Mouse (Mus musculus) neural tube, embryonic 13.5 days (tissue): ENCODE data around the gene Unc5cl. TPM values are rescaled to one million over a fixed set of nuclear protein-coding genes. Genes with fewer than 3 reads are reported as not detected.

Source experiments
- ATAC-seq: fragments of 200-750 bp; cut with Nextera tagmentation; 2 replicates; pipeline ENCODE4 v1.8.0; 2017; ENCODE audit warnings: low read depth, mild to moderate bottlenecking, moderate TSS enrichment, moderate library complexity
- H3K27ac ChIP-seq: fragments of 300-500 bp; sonication (generic); replicated peaks from 2 replicates; pipeline ENCODE4 v1.5.1; 2015; ENCODE audit warnings: moderate library complexity, mild to moderate bottlenecking, inconsistent platforms
- H3K27me3 ChIP-seq: fragments of 300-500 bp; sonication (generic); 2 replicates; pipeline ENCODE4 v1.6.1; 2015; ENCODE audit warnings: mild to moderate bottlenecking, inconsistent platforms
- H3K36me3 ChIP-seq: fragments of 300-500 bp; sonication (generic); 2 replicates; pipeline ENCODE4 v1.6.1; 2015; ENCODE audit warnings: mild to moderate bottlenecking, inconsistent platforms
- H3K4me1 ChIP-seq: fragments of 300-500 bp; sonication (generic); replicated peaks from 2 replicates; pipeline ENCODE4 v1.6.1; 2015; ENCODE audit warnings: inconsistent platforms
- H3K4me2 ChIP-seq: fragments of 300-500 bp; sonication (generic); 2 replicates; pipeline ENCODE4 v1.6.1; 2015; ENCODE audit warnings: inconsistent platforms, mild to moderate bottlenecking, moderate library complexity
- H3K4me3 ChIP-seq: fragments of 300-500 bp; sonication (generic); 2 replicates; pipeline ENCODE4 v1.5.1; 2015; ENCODE audit warnings: mild to moderate bottlenecking, inconsistent platforms
- H3K9ac ChIP-seq: fragments of 300-500 bp; sonication (generic); 2 replicates; pipeline ENCODE4 v1.6.1; 2015; ENCODE audit warnings: moderate library complexity, mild to moderate bottlenecking, inconsistent platforms
- H3K9me3 ChIP-seq: fragments of 300-500 bp; sonication (generic); 2 replicates; pipeline ENCODE4 v1.6.1; 2016; ENCODE audit warnings: inconsistent platforms
- WGBS: fragments of 180-500 bp; shearing (Covaris S2); methylation state at CpG from one replicate; pipeline ENCODE4 v1.1.7; 2015; 5-methylcytosine and 5-hydroxymethylcytosine counted together
- polyA plus RNA-seq: library from polyadenylated mRNA; unstranded; fragments of >200 nt; fragmentation: Nextera tagmentation; extraction: Ambion mirVana; gene quantifications from 2 replicates; pipeline ENCODE4 v1.2.1, GENCODE M21; 2015

Unc5cl gene
- polyA plus RNA-seq, result 0.17 and 0.18 TPM in 2 replicates

DNA sequence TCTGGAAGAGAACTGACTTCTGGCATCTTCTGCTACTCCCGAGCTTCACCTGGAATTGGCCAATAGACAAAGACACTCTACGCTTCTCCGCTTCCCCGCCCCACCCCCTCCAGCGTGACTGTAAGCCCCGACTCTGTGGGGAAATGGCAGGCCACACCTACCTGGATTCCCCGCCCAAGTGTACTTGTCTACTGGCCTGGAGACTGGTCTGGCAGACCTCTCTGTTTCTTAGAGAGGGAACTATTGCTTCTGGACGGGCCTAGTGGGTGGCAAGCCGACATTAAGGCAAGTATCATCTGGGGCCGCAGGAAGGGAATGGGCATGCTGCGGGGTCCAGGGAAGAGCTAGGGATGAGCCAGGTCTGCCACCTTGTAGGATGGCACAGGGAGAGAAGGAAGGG lies at the start of gene Unc5cl:
Gene Unc5cl (plus strand): TSS at position 214 of the 400 bp plus-strand sequence.
- Histone ChIP-seq H3K4me2 (no peak within 1 kb of the TSS), H3K9me3 (no peaks in the 10 kb centered on the region), H3K4me3 (no peak within 1 kb of the TSS), H3K36me3 (no peaks in the 10 kb centered on the region), H3K27me3 (no peaks in the 10 kb centered on the region), H3K9ac (no peak within 1 kb of the TSS), H3K4me1 (0 out of 2 replicates have a peak, but pooled peaks cover 8% of the 10 kb centered on the region), H3K27ac (no peak within 1 kb of the TSS)
- ATAC-seq, result no peak
- WGBS, result 64% methylated on average over 11 of the region's 11 CpGs

DNA sequence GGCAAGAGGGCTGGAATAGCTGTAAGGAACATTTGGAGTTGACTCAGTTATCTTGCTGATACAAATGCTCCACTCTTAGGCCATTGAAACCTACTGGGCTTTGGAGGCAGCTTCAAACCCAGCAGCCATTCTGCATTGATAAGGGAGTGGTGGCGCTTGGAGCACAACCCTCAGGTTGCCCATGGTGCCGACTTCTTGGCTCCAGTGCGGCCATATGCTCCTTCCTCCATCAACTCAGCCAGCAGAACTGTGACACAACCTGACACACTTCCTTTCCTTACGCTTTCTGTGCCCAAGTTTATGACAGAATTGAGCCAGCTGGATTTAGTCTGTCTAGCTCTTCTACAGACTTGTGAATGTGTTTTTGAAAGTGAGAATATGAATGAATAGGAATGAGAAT lies 47.5 kb upstream of the Unc5cl start:
- no peak overlapping the region for H3K4me3 ChIP-seq
- peak overlapping the region; percentile 73 for H3K4me2 ChIP-seq
- no peaks in the 10 kb centered on the region for H3K36me3 ChIP-seq
- no peak for ATAC-seq
- whole genome bisulfite sequencing, result 88% methylated on average over 4 of the region's 4 CpGs
- H3K9me3 ChIP-seq, result no peaks in the 10 kb centered on the region
- no peak overlapping the region for H3K27ac ChIP-seq
- peaks cover 34% of the 10 kb centered on the region for H3K4me1 ChIP-seq
- H3K9ac ChIP-seq, result peak overlapping the region; percentile 99
- no peaks in the 10 kb centered on the region for H3K27me3 ChIP-seq

DNA sequence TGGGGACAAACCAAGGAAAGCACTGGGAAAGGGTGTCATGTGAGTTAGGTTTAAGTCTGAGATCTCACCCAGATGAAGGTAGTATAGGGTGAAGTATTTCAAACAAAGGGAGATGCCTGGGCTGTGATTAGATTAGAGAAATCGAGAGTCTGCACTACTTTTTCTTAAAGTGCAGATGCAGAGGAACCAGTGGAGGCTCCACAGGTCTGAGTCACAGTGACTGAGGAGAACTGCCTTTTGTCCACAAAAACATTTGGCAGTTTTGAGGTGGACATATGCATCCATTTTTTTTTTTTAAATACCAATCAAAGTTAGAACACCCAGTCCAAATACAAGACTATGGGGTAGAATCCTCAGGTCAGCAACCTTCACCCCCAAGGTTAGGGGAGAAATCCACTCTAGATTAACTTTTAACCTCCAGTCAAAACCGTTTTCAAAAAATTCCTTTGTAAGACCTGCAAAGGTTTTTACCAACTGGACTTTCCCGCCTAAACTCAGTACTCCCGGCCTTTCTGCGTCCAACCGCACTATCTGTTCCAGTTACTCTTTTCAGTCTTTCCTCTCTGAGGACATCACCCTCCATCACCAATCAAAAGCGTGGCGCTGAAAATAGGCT lies 46.7 kb upstream of the Unc5cl start:
- peaks cover 4% of the 10 kb centered on the region; the same call in 1 of the 2 replicates for H3K36me3 ChIP-seq
- H3K4me2 ChIP-seq, result peak overlapping the region; percentile 73
- peaks cover 35% of the 10 kb centered on the region for H3K4me1 ChIP-seq
- H3K27me3 ChIP-seq, result no peaks in the 10 kb centered on the region
- ATAC-seq, result no peak
- H3K27ac ChIP-seq, result peak overlapping the region; percentile 100
- H3K9me3 ChIP-seq, result no peaks in the 10 kb centered on the region
- H3K9ac ChIP-seq, result peak overlapping the region; percentile 99
- H3K4me3 ChIP-seq, result peak overlapping the region; percentile 87
- WGBS, result 14% methylated on average over 8 of the region's 8 CpGs

DNA sequence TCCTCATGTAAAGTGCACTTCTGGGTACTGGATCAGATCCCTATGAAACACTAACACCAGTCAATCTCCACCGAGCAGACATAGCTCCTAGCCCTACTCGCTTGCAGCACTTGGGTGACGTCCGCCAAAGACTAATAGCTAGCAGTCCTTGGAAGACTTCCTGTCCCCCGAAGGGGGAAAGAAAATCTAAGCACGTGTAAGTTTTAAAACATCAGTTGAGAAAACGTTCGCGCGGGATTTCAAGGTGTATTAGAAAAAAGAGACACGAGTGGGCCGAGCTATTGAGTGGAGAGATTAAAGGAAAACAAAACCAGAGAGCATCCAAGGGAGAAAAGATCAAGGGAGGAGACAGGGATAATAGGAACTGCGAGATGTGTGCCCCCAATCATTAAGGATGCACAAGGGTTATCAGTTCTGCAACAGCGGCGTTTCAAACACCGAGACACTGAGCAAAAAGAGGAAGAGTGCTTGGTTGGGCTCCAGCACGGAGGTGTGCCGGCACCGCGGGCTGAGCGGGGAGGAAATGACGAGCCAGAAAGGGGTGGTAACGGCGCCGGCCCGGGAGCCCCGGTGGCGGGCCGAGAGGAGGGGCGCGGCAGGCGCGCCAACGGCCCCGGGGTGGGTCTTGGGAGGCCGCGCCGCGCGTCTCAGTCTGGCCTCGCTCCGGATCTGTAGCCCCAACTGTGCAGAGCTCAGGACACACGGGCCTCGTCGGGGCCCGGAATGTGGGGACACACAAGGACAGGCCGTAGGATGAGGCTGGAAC lies 46.0 kb upstream of the Unc5cl start:
- under 1% methylated on average over 47 of the region's 47 CpGs for WGBS
- Histone ChIP-seq H3K4me3 (peak overlapping the region; percentile 87), H3K9ac (peak overlapping the region; percentile 99), H3K36me3 (peaks cover 4% of the 10 kb centered on the region; the same call in 1 of the 2 replicates), H3K27me3 (no peaks in the 10 kb centered on the region), H3K9me3 (no peaks in the 10 kb centered on the region), H3K4me2 (peak overlapping the region; percentile 73), H3K27ac (peak overlapping the region; percentile 100), H3K4me1 (peaks cover 35% of the 10 kb centered on the region)
- peak; percentile 52 for ATAC-seq

DNA sequence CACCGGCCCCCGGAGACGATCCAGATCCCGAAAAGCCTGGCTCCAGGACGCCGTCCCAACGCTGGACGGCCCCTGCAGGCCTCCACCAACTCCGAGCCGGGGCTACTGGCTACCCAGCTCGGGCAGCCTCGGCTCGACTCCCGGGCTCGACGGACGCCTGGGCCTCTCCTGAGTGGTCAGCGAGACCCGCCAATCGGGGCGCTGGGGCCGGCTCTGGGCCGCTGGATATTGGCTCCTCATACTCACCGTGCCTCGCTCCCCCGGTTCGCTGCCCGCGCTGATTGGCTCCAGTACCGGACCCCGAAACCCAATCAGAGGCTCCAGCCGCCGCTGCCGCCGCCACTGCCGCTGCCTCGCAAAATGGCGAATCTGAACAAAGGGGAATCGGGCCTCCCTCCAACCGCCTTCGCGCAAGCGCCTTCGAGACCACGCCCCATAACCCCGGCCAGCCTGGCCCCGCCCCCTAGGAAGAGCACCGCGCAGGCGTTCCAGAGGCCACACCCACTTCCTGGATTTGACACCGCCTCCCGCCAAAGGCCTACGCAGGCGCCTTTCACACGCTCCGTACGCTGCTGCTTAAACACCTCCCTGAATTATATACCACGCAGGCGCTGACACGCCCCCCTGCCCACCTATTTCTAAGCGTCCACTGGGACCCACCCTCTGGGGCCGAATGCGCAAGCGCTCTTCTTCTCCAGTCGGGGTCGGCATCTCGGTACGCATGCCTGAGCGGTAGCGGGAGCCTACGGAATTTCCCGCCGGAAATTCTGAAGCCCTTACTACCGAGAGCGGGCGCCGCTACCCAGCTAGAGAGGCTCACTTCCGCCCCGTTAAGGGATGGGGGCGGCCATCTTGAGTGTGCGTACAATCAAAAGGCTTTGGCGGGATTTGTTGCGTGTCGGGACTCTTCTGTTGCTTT lies 45.1 kb upstream of the Unc5cl start, which contains the start of the genes Nfya and Oard1:
Gene Nfya (minus strand): TSS at position 527 of the 919 bp plus-strand sequence.
Gene Oard1 (plus strand): TSS at position 635 of the 919 bp plus-strand sequence.
- no peaks in the 10 kb centered on the region for H3K9me3 ChIP-seq
- H3K27me3 ChIP-seq, result no peaks in the 10 kb centered on the region
- H3K4me1 ChIP-seq, result peaks cover 35% of the 10 kb centered on the region
- peak within 1 kb of the TSS; percentile 100 for H3K27ac ChIP-seq
- peak within 1 kb of the TSS; percentile 87 for H3K4me3 ChIP-seq
- H3K4me2 ChIP-seq, result peak within 1 kb of the TSS; percentile 73
- ATAC-seq, result peak; percentile 97
- peak within 1 kb of the TSS; percentile 99 for H3K9ac ChIP-seq
- peaks cover 9% of the 10 kb centered on the region for H3K36me3 ChIP-seq
- WGBS, result under 1% methylated on average over 84 of the region's 84 CpGs

DNA sequence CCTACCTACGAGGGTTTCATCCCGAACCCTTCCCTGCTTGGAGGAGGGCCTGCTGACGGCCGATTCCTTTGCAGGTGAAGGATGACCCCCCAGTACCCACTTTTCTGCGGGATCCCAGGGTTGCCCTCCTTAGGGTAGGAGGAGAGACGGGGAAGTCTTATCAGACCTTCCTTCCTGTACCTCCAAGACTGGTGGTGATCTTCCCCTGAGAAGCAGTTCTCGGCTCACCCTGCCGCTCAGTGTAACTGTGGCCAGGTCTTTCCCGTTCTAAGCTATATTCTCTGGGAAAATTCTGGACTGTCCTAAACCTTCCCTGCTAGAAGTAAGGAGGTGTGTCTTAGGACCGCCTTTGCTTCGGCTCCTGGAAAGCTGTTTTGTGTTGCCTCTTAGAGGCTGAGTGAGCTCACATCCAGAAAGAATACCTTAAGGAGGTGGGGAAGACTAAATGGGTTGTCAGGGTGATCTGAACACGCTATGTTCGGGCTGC lies 44.4 kb upstream of the Unc5cl start:
- Histone ChIP-seq H3K9me3 (no peaks in the 10 kb centered on the region), H3K4me1 (peaks cover 35% of the 10 kb centered on the region), H3K4me2 (peak overlapping the region; percentile 72), H3K27me3 (no peaks in the 10 kb centered on the region), H3K9ac (peak overlapping the region; percentile 84), H3K36me3 (peaks cover 15% of the 10 kb centered on the region), H3K4me3 (peak overlapping the region; percentile 87), H3K27ac (peak overlapping the region; percentile 97)
- WGBS, result under 1% methylated on average over 13 of the region's 13 CpGs
- peak; percentile 23 for ATAC-seq

DNA sequence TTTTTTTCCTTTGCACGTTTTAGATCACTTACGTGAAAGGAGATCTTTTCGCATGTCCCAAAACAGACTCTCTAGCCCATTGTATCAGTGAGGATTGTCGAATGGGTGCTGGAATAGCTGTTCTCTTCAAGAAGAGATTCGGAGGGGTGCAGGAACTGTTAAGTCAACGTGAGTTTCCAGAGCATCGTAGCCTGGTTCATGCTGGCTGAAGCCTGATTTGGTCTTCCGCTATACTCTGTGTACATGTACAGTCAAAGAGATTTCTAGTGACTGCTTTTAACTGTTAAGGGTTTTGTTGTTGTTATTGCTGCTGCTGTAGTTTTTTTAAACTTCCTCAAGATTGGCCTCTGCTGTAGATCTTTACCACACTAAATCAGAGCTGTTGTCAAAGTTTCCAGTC lies 43.5 kb upstream of the Unc5cl start:
- WGBS, result 61% methylated on average over 8 of the region's 8 CpGs
- H3K4me1 ChIP-seq, result peaks cover 35% of the 10 kb centered on the region
- no peak for ATAC-seq
- H3K9ac ChIP-seq, result peak overlapping the region; percentile 84
- H3K4me2 ChIP-seq, result peak overlapping the region; percentile 72
- peak overlapping the region; percentile 97 for H3K27ac ChIP-seq
- peaks cover 24% of the 10 kb centered on the region for H3K36me3 ChIP-seq
- H3K4me3 ChIP-seq, result peak overlapping the region; percentile 87
- no peaks in the 10 kb centered on the region for H3K27me3 ChIP-seq
- no peaks in the 10 kb centered on the region for H3K9me3 ChIP-seq

DNA sequence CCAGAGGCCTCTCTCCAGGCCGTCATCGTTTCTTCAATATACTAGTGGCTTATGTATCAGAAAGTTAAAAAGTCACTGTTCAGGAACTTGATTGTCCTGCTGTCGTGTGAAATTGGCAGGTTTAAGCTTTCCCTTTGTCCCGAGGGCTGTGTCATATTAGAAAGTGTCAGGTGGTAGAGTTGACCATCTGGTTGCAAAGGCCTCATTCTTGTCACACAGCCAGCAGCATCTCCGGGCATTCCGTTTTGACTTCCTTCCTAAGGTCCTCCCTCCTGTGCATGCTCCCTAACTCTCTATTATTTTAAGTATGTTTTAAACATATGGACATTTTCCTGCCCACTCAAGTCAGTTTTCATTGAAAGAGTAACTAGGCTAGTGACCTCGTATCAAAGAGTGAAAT lies 38.7 kb upstream of the Unc5cl start:
- WGBS, result 85% methylated on average over 7 of the region's 7 CpGs
- peaks cover 34% of the 10 kb centered on the region for H3K36me3 ChIP-seq
- no peak overlapping the region for H3K4me2 ChIP-seq
- no peak for ATAC-seq
- no peak overlapping the region for H3K27ac ChIP-seq
- peaks cover 12% of the 10 kb centered on the region for H3K4me1 ChIP-seq
- H3K4me3 ChIP-seq, result no peak overlapping the region
- no peak overlapping the region for H3K9ac ChIP-seq
- H3K9me3 ChIP-seq, result no peaks in the 10 kb centered on the region
- H3K27me3 ChIP-seq, result no peaks in the 10 kb centered on the region

DNA sequence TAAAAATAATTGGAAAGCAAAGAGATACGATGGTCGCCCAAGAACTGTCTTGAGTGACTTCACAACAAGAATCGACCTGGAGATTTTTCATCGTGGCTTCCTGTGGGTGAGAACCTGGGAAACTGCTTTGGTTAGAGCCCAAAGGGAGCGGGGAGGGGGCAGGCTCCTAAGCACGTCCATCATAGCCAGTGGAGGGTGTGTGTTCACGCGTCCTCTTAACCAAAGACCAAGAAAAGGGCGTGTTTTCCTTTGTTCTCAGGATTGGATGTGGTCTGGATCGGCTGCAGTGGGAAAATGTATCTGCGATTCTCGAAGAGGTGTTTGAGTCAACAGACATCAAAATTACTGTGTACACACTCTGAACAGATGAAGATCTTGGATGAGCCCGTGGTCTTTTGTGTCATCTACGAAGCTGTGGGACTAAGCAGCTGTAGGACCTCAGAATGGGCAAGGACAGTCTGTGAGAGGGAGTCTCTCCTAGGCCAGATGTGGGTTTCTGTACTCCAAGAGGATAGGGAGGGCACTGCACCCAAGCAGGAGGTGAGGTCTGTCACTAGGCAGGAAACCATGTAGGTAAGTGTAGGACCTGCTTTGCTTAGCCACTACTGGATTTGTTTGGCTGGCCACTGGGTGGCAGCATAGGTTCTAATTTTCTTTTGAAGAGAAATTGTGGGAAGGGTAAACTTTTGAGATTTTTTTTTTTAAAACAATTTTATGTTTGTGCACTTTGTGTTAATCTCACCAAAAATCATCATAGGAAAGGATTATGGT lies 38.1 kb upstream of the Unc5cl start:
- Histone ChIP-seq H3K27me3 (no peaks in the 10 kb centered on the region), H3K4me2 (no peak overlapping the region), H3K27ac (no peak overlapping the region), H3K36me3 (peaks cover 34% of the 10 kb centered on the region), H3K4me1 (peaks cover 6% of the 10 kb centered on the region), H3K4me3 (no peak overlapping the region), H3K9ac (no peak overlapping the region), H3K9me3 (no peaks in the 10 kb centered on the region)
- WGBS, result 89% methylated on average over 14 of the region's 14 CpGs
- peak; percentile 85; the same call in 1 of the 2 replicates for ATAC-seq

DNA sequence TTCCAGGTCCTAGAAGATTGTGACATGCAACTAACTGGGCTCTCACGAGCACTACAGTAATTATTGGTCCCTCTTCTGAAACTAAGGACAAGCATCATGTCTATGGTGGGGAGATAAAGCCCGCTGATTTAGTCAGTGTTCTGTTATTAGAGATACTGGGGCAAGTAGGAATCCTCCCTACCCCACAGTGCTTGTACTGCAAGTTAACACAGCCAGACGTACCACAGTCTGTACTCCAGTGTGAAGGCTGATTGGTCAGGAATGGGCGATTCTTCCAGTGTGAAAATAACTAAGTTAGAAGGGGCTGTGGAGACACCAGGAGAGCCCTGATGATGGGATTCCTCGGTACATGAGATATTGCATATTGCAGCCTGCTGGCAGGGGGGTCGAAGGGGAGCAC lies 37.2 kb upstream of the Unc5cl start:
- Histone ChIP-seq H3K36me3 (peaks cover 34% of the 10 kb centered on the region), H3K27me3 (no peaks in the 10 kb centered on the region), H3K9me3 (no peaks in the 10 kb centered on the region), H3K4me2 (no peak overlapping the region), H3K9ac (no peak overlapping the region), H3K4me1 (no peaks in the 10 kb centered on the region), H3K4me3 (no peak overlapping the region), H3K27ac (no peak overlapping the region)
- no peak for ATAC-seq
- 94% methylated on average over 6 of the region's 6 CpGs for WGBS

DNA sequence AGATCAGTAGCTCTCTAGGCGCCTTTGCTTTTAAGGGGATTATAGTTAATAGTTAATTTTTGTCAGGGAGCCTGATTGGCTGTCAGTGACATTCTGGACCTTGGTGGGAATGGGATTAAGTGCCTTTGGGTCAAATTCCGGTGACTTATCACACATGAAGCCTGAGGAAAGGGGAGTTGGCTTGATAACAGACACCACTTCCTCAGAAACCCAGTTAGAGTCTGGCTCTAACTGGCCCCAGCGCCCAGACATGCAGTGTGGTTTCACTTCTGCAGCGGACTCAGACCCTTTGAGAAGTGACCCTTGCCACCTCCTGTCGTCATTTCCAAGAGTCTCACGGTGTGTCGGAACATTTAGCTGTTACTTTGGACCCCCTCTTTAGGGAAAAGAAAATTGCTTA lies 36.5 kb upstream of the Unc5cl start:
- Histone ChIP-seq H3K4me1 (no peaks in the 10 kb centered on the region), H3K9me3 (no peaks in the 10 kb centered on the region), H3K4me2 (no peak overlapping the region), H3K9ac (no peak overlapping the region), H3K4me3 (no peak overlapping the region), H3K27ac (no peak overlapping the region), H3K27me3 (no peaks in the 10 kb centered on the region), H3K36me3 (peaks cover 31% of the 10 kb centered on the region)
- WGBS, result 87% methylated on average over 7 of the region's 7 CpGs
- no peak for ATAC-seq
